Mouse (Mus musculus): ENCODE measurements around the gene Mex3d. TPM values are rescaled to one million over a fixed set of nuclear protein-coding genes. Genes with fewer than 3 reads are reported as not detected.

Mex3d gene
- total and polyA plus RNA-seq, 2 experiments from 2014 or later, result 2.9 to 20.0 TPM

DNA sequence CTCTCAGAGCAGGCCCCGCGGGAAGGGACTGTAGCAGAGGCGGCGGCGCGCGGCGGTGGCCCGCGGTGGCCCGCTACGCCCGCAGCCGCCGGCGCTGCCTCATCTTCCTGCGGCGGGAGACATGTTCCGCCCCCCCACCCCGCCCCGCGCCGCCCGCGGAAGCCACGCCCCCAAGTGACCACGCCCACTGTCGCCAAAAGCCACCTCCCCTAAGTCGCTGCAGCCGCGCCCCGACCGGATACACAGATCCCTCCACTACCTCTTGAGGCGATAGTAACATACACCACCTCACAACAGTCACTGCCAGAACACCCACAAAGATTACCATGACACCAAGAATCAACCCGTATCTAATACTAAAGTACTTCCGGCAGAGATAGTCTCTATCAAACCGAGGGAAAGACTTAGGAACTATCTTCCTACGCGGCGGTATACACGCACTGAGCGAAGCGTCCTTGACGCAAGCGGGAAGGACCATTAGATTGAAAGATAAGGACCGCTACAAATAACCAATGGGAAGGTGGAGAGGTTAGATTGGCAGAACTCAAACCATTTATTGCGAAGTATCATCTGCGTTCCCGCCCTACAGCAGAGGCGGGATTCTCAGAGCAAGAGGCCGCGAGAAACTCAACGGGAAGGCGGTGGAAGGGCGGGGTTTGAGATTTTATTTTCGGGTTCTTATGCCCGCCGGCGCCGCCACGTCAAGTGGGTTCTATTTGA lies 46.2 kb upstream of the Mex3d start, which contains the start of gene Tcf3:
Gene Tcf3 (minus strand): TSS at position 135 of the 720 bp plus-strand sequence.
- ATAC-seq (ENCODE audit: insufficient read depth, low read depth) (peak; percentile 93), DNase-seq (ENCODE audit: low spot score) (peak; percentile 100)
- TF ChIP-seq EP300 (IDR thresholded peaks at IDR 0.05; ENCODE audit: low read depth) (peak; percentile 99), CTCF (IDR thresholded peaks at IDR 0.05; ENCODE audit: low read depth) (no peak)
- H3K36me3 ChIP-seq (replicated peaks; ENCODE audit: control insufficient read depth, insufficient read depth, low read length), result peaks cover 21% of the 10 kb centered on the region
- H3K27me3 ChIP-seq (ENCODE audit: control insufficient read depth, insufficient read depth, low read length), result no peaks in the 10 kb centered on the region
- peak within 1 kb of the TSS; percentile 99 for H3K9ac ChIP-seq (replicated peaks; ENCODE audit: low read depth, low read length)
- H3K4me1 ChIP-seq (ENCODE audit: control insufficient read depth, insufficient read depth), result peaks cover 4% of the 10 kb centered on the region
- peak within 1 kb of the TSS; percentile 96 for H3K27ac ChIP-seq (ENCODE audit: low read depth)
- WGBS, result under 1% methylated on average over 46 of the region's 61 CpGs
- H3K9me3 ChIP-seq (replicated peaks; ENCODE audit: control insufficient read depth, low read length), result no peaks in the 10 kb centered on the region
- H3K4me2 ChIP-seq (ENCODE audit: low read depth, low read length), result peak within 1 kb of the TSS; percentile 94
- H3K4me3 ChIP-seq (ENCODE audit: low read depth, low read length), result peak within 1 kb of the TSS; percentile 100

DNA sequence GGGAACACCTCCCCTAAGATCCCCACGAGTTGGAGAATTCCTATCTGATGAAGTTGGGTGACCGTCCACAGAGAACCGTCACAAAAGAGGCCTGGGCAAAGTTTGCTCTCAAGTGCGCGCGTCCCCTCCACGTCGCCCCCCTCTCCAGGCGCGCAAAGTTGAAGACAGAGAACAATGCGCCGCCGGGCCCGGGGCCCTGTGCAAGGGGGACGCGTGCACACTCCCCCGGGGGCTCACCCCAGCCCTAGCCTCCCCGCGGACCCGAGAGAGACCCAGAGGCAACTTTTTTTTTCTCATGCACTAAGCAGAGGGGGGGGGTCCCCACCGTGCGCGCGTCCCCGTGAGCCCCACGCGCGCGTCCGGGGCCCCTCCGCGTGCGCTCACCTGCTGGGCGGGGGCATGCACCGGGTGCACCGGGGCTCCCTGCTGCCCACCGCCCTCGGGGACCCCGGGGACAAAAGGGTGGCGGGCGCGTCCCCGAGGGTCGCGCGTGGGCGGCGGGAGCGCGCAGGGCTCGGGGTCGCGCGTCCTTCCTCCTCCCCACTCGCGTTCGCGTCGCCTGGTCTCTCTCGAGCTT lies 45.6 kb upstream of the Mex3d start:
- H3K36me3 ChIP-seq (replicated peaks; ENCODE audit: control insufficient read depth, insufficient read depth, low read length), result peaks cover 26% of the 10 kb centered on the region
- DNase-seq (ENCODE audit: low spot score), result no peak
- under 1% methylated on average over 52 of the region's 60 CpGs for WGBS

DNA sequence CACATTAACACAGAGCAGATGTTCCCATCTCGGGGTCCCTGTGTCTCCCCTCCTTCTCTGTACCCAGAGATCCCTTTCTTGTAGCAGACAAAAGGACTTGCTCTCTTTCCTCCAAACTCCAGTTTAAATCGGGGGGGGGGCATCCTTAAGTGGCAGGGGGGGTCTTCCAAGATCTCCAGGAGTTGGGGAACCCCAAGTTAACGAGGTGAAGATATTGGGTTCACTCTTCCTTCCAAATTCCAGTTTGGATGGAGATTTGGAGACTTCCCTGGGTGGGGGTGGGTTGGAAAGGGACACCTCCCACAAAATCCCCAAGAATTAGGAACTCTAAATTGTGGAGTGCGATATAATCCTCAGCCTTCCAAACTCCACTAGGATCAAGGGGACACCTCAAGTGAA lies 44.9 kb upstream of the Mex3d start:
- Histone ChIP-seq H3K4me2 (ENCODE audit: low read depth, low read length) (peak overlapping the region; percentile 94), H3K9ac (replicated peaks; ENCODE audit: low read depth, low read length) (peak overlapping the region; percentile 99), H3K36me3 (replicated peaks; ENCODE audit: control insufficient read depth, insufficient read depth, low read length) (peaks cover 31% of the 10 kb centered on the region), H3K27ac (ENCODE audit: low read depth) (peak overlapping the region; percentile 96), H3K4me1 (ENCODE audit: control insufficient read depth, insufficient read depth) (peaks cover 4% of the 10 kb centered on the region), H3K27me3 (ENCODE audit: control insufficient read depth, insufficient read depth, low read length) (no peaks in the 10 kb centered on the region), H3K9me3 (replicated peaks; ENCODE audit: control insufficient read depth, low read length) (no peaks in the 10 kb centered on the region), H3K4me3 (ENCODE audit: low read depth, low read length) (peak overlapping the region; percentile 100)
- TF ChIP-seq CTCF (IDR thresholded peaks at IDR 0.05; ENCODE audit: low read depth) (no peak), EP300 (IDR thresholded peaks at IDR 0.05; ENCODE audit: low read depth) (no peak)
- ATAC-seq (ENCODE audit: insufficient read depth, low read depth) (no peak), DNase-seq (ENCODE audit: low spot score) (no peak)
- WGBS, result 5% methylated on average over 4 of the region's 4 CpGs

More for the DNA sequence above, 45.6 kb upstream of the Mex3d start:
- Histone ChIP-seq H3K4me2 (ENCODE audit: low read depth, low read length) (peak overlapping the region; percentile 94), H3K27ac (ENCODE audit: low read depth) (peak overlapping the region; percentile 96), H3K27me3 (ENCODE audit: control insufficient read depth, insufficient read depth, low read length) (no peaks in the 10 kb centered on the region), H3K4me3 (ENCODE audit: low read depth, low read length) (peak overlapping the region; percentile 100), H3K9ac (replicated peaks; ENCODE audit: low read depth, low read length) (peak overlapping the region; percentile 99), H3K9me3 (replicated peaks; ENCODE audit: control insufficient read depth, low read length) (no peaks in the 10 kb centered on the region), H3K4me1 (ENCODE audit: control insufficient read depth, insufficient read depth) (peaks cover 4% of the 10 kb centered on the region)
- peak; percentile 9 for ATAC-seq (ENCODE audit: insufficient read depth, low read depth)
- TF ChIP-seq EP300 (IDR thresholded peaks at IDR 0.05; ENCODE audit: low read depth), result no peak
- TF ChIP-seq CTCF (IDR thresholded peaks at IDR 0.05; ENCODE audit: low read depth), result no peak

DNA sequence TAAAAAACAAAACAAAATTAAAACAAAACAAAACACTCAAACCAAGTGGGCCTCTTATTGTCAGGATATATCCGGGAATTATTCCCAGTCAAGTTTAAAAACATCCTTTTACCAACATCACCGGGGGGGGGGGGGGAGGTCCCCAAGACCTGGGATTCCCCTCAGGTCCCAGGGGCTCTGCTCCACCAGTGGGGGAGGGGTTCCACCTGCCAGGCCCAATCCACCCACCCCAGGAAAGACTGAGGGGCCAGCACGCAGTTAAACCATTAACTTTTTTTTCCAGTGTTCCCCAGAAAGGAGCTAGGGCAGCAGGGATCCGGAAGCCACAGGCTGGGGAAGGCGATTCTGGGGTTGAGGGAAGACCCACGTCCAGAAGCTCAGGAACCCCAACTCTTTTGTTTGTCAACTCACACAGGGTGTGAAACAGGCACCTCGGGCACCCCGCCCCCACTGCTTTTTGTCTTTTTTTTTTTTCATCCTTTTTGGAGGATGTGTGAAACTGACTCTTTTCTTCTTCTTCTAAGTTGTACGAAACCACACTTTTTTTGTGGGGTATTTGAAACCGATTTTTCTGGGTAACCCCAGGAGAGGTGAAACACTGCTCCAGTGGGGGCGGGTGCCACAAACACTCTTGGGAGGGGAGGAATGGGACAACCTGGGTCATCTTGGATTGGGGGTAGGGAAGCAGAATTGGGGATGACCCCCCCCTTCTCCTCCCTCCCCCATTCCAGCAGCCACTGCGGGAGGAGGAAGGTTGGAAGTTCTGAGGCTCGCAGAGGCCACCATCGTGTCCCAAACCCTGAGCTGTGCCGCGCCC lies 44.3 kb upstream of the Mex3d start:
- TF ChIP-seq EP300 (IDR thresholded peaks at IDR 0.05; ENCODE audit: low read depth), result no peak
- no peak for TF ChIP-seq CTCF (IDR thresholded peaks at IDR 0.05; ENCODE audit: low read depth)
- Histone ChIP-seq H3K9me3 (replicated peaks; ENCODE audit: control insufficient read depth, low read length) (no peaks in the 10 kb centered on the region), H3K36me3 (replicated peaks; ENCODE audit: control insufficient read depth, insufficient read depth, low read length) (peaks cover 37% of the 10 kb centered on the region), H3K4me3 (ENCODE audit: low read depth, low read length) (peak overlapping the region; percentile 100), H3K4me2 (ENCODE audit: low read depth, low read length) (peak overlapping the region; percentile 94), H3K4me1 (ENCODE audit: control insufficient read depth, insufficient read depth) (peaks cover 4% of the 10 kb centered on the region), H3K9ac (replicated peaks; ENCODE audit: low read depth, low read length) (peak overlapping the region; percentile 99), H3K27me3 (ENCODE audit: control insufficient read depth, insufficient read depth, low read length) (no peaks in the 10 kb centered on the region), H3K27ac (ENCODE audit: low read depth) (peak overlapping the region; percentile 16; the same call in 1 of the 2 replicates)
- DNase-seq (ENCODE audit: low spot score) (no peak), ATAC-seq (ENCODE audit: insufficient read depth, low read depth) (no peak)
- WGBS, result 39% methylated on average over 15 of the region's 16 CpGs

DNA sequence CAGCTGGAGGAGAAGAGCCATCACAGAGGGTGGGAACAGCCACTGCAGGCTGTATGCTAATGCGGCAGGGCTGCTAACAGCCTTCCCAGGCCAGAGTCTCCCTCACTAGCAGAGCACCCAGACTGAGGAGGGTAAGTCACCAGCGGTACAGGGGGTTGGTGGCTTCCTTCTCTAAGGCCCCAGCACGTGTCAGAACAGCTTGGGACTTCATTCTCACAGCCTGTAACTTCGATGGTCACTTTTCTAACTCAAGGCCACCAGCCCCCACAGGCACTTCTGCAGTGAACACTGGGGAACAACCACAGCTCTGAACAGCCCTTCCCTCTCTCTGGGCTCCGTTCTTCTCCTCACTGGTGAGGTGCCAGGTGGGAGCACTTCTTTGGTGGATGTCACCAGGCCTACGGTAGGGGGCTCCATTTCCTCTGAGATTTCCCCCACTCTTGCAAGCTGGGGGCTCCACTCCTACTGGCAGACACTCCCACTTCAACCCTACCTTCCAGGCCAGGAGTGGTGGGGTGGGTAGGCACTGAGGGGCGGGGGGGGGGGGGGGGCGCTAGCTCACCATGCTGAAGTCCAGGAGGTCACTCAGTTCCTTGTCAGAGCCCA lies 43.0 kb upstream of the Mex3d start:
- Histone ChIP-seq H3K4me1 (ENCODE audit: control insufficient read depth, insufficient read depth) (peaks cover 4% of the 10 kb centered on the region), H3K27ac (ENCODE audit: low read depth) (no peak overlapping the region), H3K4me3 (ENCODE audit: low read depth, low read length) (no peak overlapping the region), H3K27me3 (ENCODE audit: control insufficient read depth, insufficient read depth, low read length) (no peaks in the 10 kb centered on the region), H3K4me2 (ENCODE audit: low read depth, low read length) (no peak overlapping the region), H3K36me3 (replicated peaks; ENCODE audit: control insufficient read depth, insufficient read depth, low read length) (peaks cover 50% of the 10 kb centered on the region), H3K9ac (replicated peaks; ENCODE audit: low read depth, low read length) (no peak overlapping the region), H3K9me3 (replicated peaks; ENCODE audit: control insufficient read depth, low read length) (no peaks in the 10 kb centered on the region)
- no peak for ATAC-seq (ENCODE audit: insufficient read depth, low read depth)
- TF ChIP-seq CTCF (IDR thresholded peaks at IDR 0.05; ENCODE audit: low read depth), result no peak
- DNase-seq (ENCODE audit: low spot score), result no peak
- WGBS, result 63% methylated on average over 7 of the region's 8 CpGs
